Mouse (Mus musculus) brain, embryonic 14.5 days (tissue): ENCODE data around the gene Wdr18.

Experiments
- CTCF ChIP-seq: fragments of 200-500 bp; IDR thresholded peaks from 2 replicates; pipeline ENCODE4 v1.5.1; 2012; ENCODE audit warnings: inconsistent platforms, mild to moderate bottlenecking, moderate library complexity, borderline replicate concordance; ENCODE audit not compliant: insufficient read depth, insufficient read length; ENCODE audit errors: extremely low read depth
- POLR2A ChIP-seq: fragments of 200-500 bp; IDR thresholded peaks from 2 replicates; pipeline ENCODE4 v1.6.1; 2012; ENCODE audit warnings: mild to moderate bottlenecking, inconsistent platforms, borderline replicate concordance; ENCODE audit not compliant: poor library complexity, insufficient read depth, insufficient read length, severe bottlenecking; ENCODE audit errors: extremely low read depth

DNA sequence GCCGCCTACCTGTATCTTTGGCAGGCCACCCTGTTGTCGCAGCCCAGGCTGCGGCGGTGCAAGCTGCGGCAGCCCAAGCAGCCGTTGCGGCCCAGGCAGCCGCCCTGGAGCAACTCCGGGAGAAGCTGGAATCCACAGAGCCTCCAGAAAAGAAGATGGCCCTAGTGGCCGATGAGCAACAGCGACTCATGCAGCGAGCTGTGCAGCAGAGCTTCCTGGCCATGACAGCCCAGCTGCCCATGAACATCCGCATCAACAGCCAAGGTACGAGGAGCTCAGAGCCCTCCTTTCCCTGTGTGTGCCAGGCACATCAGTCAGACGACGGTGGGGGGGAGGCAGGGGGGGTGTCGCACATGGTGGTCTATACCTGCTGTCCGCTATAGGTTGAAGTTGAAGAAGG lies 9.3 kb upstream of the Wdr18 start:
- TF ChIP-seq CTCF (no peak), POLR2A (no peak)
